Mouse (Mus musculus): Measurements from ENCODE around the gene Nr2c1.
A peak's percentile ranks its signal among the peaks of the same experiment; 100 is the strongest.

GRCm38 (mm10) chr10:94115893-94116599 lies 31.8 kb upstream of the Nr2c1 start:
- TF ChIP-seq CTCF (IDR thresholded peaks at IDR 0.05; ENCODE audit: extremely low read depth, insufficient read length, insufficient replicate concordance, low read depth, low read length) = peak; percentile 54; the same call in 1 of the 2 replicates
- TF ChIP-seq POLR2A (IDR thresholded peaks at IDR 0.05; ENCODE audit: low read depth, low read length) = no peak
